Mouse (Mus musculus): Measurements from ENCODE around the gene Atxn1l.
"Not testable (repeated sequence)": the region's sequence is repeated elsewhere in the genome, so short reads cannot be mapped to it uniquely, and the experiment has no call there.

The Atxn1l gene

GRCm38 (mm10) chr8:109737237-109738048 lies at the start of gene Atxn1l:
TSS of gene Atxn1l (minus strand) at chr8:109737739.
- peak; percentile 79 to 93 for DNase-seq (ENCODE audit: low spot score in 2 of 2)

- no peak for DNase-seq (ENCODE audit: low spot score in 2 of 2)
Observed at GRCm38 (mm10) chr8:109780548-109780947, 43.0 kb upstream of the Atxn1l start.

- no peak for DNase-seq (ENCODE audit: low spot score in 2 of 2)
Observed at GRCm38 (mm10) chr8:109779431-109780228, 42.1 kb upstream of the Atxn1l start.

- peak in 1 of 2 experiments; percentile 31 for DNase-seq (ENCODE audit: low spot score in 2 of 2)
Observed at GRCm38 (mm10) chr8:109778993-109779421, 41.5 kb upstream of the Atxn1l start.

GRCm38 (mm10) chr8:109778280-109778977 lies 40.9 kb upstream of the Atxn1l start, which contains the start of gene Ap1g1:
TSS of gene Ap1g1 (plus strand) at chr8:109778554.
- peak; percentile 97 for DNase-seq (ENCODE audit: low spot score in 2 of 2)

- DNase-seq (ENCODE audit: low spot score in 2 of 2): no peak
Observed at GRCm38 (mm10) chr8:109777851-109778250, 40.3 kb upstream of the Atxn1l start.

GRCm38 (mm10) chr8:109773154-109773553 lies 35.6 kb upstream of the Atxn1l start:
- no peak for DNase-seq (ENCODE audit: low spot score in 2 of 2)

GRCm38 (mm10) chr8:109766081-109766480 lies 28.5 kb upstream of the Atxn1l start:
- DNase-seq (ENCODE audit: low spot score in 2 of 2): no peak

- no peak for DNase-seq (ENCODE audit: low spot score in 2 of 2)
Observed at GRCm38 (mm10) chr8:109764031-109764430, 26.5 kb upstream of the Atxn1l start.

- DNase-seq (ENCODE audit: low spot score in 2 of 2): no peak
Observed at GRCm38 (mm10) chr8:109760221-109760620, 22.7 kb upstream of the Atxn1l start.

- DNase-seq (ENCODE audit: low spot score in 2 of 2): no peak
Observed at GRCm38 (mm10) chr8:109759426-109759825, 21.9 kb upstream of the Atxn1l start.

- no peak for DNase-seq (ENCODE audit: low spot score in 2 of 2)
Observed at GRCm38 (mm10) chr8:109756849-109757248, 19.3 kb upstream of the Atxn1l start.

GRCm38 (mm10) chr8:109755554-109755953 lies 18.0 kb upstream of the Atxn1l start:
- DNase-seq (ENCODE audit: low spot score in 2 of 2): not testable (repeated sequence)

GRCm38 (mm10) chr8:109754696-109755095 lies 17.2 kb upstream of the Atxn1l start:
- no peak for DNase-seq (ENCODE audit: low spot score in 2 of 2)

GRCm38 (mm10) chr8:109751731-109752485 lies 14.4 kb upstream of the Atxn1l start:
- no peak for DNase-seq (ENCODE audit: low spot score in 2 of 2)

GRCm38 (mm10) chr8:109750699-109751098 lies 13.2 kb upstream of the Atxn1l start:
- peak in 1 of 2 experiments; percentile 26 for DNase-seq (ENCODE audit: low spot score in 2 of 2)

- no peak for DNase-seq (ENCODE audit: low spot score in 2 of 2)
Observed at GRCm38 (mm10) chr8:109750274-109750673, 12.7 kb upstream of the Atxn1l start.

GRCm38 (mm10) chr8:109747468-109748199 lies 10.1 kb upstream of the Atxn1l start:
- DNase-seq (ENCODE audit: low spot score in 2 of 2): no peak

GRCm38 (mm10) chr8:109738049-109738380 lies 476 bp upstream of the Atxn1l start:
- DNase-seq (ENCODE audit: low spot score in 2 of 2): no peak

- DNase-seq (ENCODE audit: low spot score in 2 of 2): no peak
Observed at GRCm38 (mm10) chr8:109736819-109737218, 720 bp downstream of the Atxn1l start.

- no peak for DNase-seq (ENCODE audit: low spot score in 2 of 2)
Observed at GRCm38 (mm10) chr8:109734018-109734417, 3.5 kb downstream of the Atxn1l start.

All from urinary bladder, postnatal 4 days (tissue).